Mouse (Mus musculus): ENCODE results near the gene Klk7.

DNA sequence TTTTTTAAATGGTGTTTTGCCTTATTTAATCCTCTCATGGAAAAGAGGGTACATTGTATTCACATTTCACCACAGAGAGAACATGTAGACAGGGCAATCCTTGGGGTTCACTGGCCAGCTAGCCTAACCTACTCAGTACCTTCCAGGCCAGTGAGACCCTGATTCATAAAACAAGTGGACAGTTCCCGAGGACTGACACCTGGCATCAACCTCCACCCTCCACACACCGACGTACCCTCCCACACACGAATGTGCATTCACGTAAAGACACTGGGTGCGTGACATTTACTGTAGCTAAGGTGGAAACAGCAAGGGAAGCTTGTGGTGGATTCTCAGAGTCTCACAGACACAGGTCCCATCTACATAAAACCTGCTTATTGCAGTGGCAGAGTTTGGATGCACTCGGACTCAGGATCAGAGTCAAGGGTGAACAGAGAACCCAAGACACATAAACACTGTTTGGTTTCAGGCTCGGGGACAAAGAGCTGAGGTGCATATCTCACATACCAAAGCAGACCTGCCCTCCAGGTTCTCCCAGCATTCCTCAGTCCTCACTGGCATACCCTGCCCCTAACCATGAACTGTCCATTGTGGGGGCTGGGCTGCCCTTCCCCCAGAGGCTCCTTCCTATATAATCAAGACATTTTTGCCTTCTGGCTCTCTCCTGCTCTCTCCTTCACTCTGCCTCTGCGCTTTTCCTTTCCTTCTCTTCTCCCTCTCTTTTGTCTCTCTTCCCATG lies 43.7 kb downstream of the Klk7 start:
- TF ChIP-seq CTCF (IDR thresholded peaks at IDR 0.05; ENCODE audit: control insufficient read depth, insufficient read depth, low read length) (no peak), POLR2A (IDR thresholded peaks at IDR 0.05; ENCODE audit: borderline replicate concordance, control insufficient read depth, low read depth, low read length) (no peak)

Data from bone marrow, adult 2 months (tissue).